8 mouse cellular contexts compared by ENCODE assay signal in genomic region chr3:60516054-60516674, GRCm38 (mm10). TPM values are rescaled to one million over a fixed set of nuclear protein-coding genes. Genes with fewer than 3 reads are reported as not detected.
DNase-seq lines count a peak whose midpoint lies in the region; ATAC-seq and TF ChIP-seq lines count a peak whose summit lies in the region.

No protein-coding gene starts in this region.

- no peak overlapping the region for H3K4me2 ChIP-seq in neural tube, embryonic 11.5 days (ENCODE audit: low read depth)
- H3K4me2 ChIP-seq in neural tube, embryonic 15.5 days: no peak overlapping the region
- peak overlapping the region; percentile 56 for H3K4me2 ChIP-seq in liver, postnatal 0 days (ENCODE audit: low read depth, low read length)

- TF ChIP-seq CTCF in liver, postnatal 0 days (IDR thresholded peaks at IDR 0.05; ENCODE audit: low read depth): peak; percentile 86
- peak; percentile 60; the same call in 1 of the 2 replicates for TF ChIP-seq CTCF in small intestine, adult 2 months (IDR thresholded peaks at IDR 0.05; ENCODE audit: extremely low read depth, insufficient read length, insufficient replicate concordance, low read depth, low read length)

- H3K36me3 ChIP-seq in neural tube, embryonic 11.5 days (ENCODE audit: control insufficient read depth, insufficient read depth, low read length): no peaks in the 10 kb centered on the region
- H3K36me3 ChIP-seq in neural tube, embryonic 15.5 days: no peaks in the 10 kb centered on the region
- no peaks in the 10 kb centered on the region for H3K36me3 ChIP-seq in liver, postnatal 0 days (replicated peaks; ENCODE audit: insufficient read depth, low read length)
- H3K36me3 ChIP-seq in small intestine, adult 2 months (ENCODE audit: control insufficient read depth, insufficient read depth, low read length): no peaks in the 10 kb centered on the region

- no peak overlapping the region for H3K9ac ChIP-seq in neural tube, embryonic 11.5 days (ENCODE audit: low read length)
- H3K9ac ChIP-seq in neural tube, embryonic 15.5 days (replicated peaks): no peak overlapping the region
- no peak overlapping the region for H3K9ac ChIP-seq in liver, postnatal 0 days (replicated peaks)

- WGBS in neural tube, embryonic 11.5 days: 44% methylated on average over 12 of the region's 12 CpGs
- WGBS in neural tube, embryonic 15.5 days: 42% methylated on average over 12 of the region's 12 CpGs
- WGBS in liver, postnatal 0 days (ENCODE audit: insufficient replicate concordance): 22% methylated on average over 12 of the region's 12 CpGs
- 17% methylated on average over 12 of the region's 12 CpGs for WGBS in small intestine, adult 2 months

- no peak for TF ChIP-seq POLR2A in small intestine, adult 2 months (IDR thresholded peaks at IDR 0.05; ENCODE audit: low read depth, low read length)

- H3K27ac ChIP-seq in neural tube, embryonic 11.5 days (ENCODE audit: low read depth, low read length): no peak overlapping the region
- no peak overlapping the region for H3K27ac ChIP-seq in neural tube, embryonic 15.5 days (replicated peaks)
- H3K27ac ChIP-seq in liver, postnatal 0 days (ENCODE audit: low read depth): peak overlapping the region; percentile 50
- no peak overlapping the region for H3K27ac ChIP-seq in small intestine, adult 2 months (ENCODE audit: insufficient read depth, low read depth, low read length)

- DNase-seq in neural tube, embryonic 11.5 days (ENCODE audit: low spot score): peak; percentile 39
- peak; percentile 82 for DNase-seq in adrenal gland, adult 2 months
- DNase-seq in liver, postnatal 0 days: peak; percentile 75
- DNase-seq in c-Kit-positive CD71-positive TER-119-positive erythroid progenitor cells, embryonic 14.5 days (ENCODE audit: low spot score): no peak

- 0 out of 2 replicates have a peak, but pooled peaks cover 3% of the 10 kb centered on the region for H3K4me1 ChIP-seq in neural tube, embryonic 11.5 days (ENCODE audit: control insufficient read depth, insufficient read depth, low read length)
- H3K4me1 ChIP-seq in neural tube, embryonic 15.5 days: peaks cover 6% of the 10 kb centered on the region; the same call in 1 of the 2 replicates
- H3K4me1 ChIP-seq in liver, postnatal 0 days (ENCODE audit: insufficient read depth): peaks cover 34% of the 10 kb centered on the region
- H3K4me1 ChIP-seq in small intestine, adult 2 months (ENCODE audit: control insufficient read depth, insufficient read depth, insufficient read length, low read length): peaks cover 10% of the 10 kb centered on the region

- TF ChIP-seq EP300 in liver, postnatal 0 days (IDR thresholded peaks at IDR 0.05; ENCODE audit: low read depth): 0 out of 2 replicates have a peak, but pooled peaks have one; percentile 8

- peak; percentile 25; the same call in 1 of the 2 replicates for ATAC-seq in neural tube, embryonic 11.5 days (ENCODE audit: insufficient read depth, low FRiP score, low TSS enrichment)
- ATAC-seq in neural tube, embryonic 15.5 days (ENCODE audit: low FRiP score): no peak
- peak; percentile 89 for ATAC-seq in erythroid progenitor cell, adult 5-6 weeks (replicated peaks; ENCODE audit: low FRiP score, poor library complexity, severe bottlenecking)
- ATAC-seq in inflammation-experienced regulatory T-cells, adult 6 months: peak; percentile 89
- peak; percentile 89 for ATAC-seq in liver, postnatal 0 days

- H3K4me3 ChIP-seq in neural tube, embryonic 11.5 days (ENCODE audit: low read depth, low read length): no peak overlapping the region
- no peak overlapping the region for H3K4me3 ChIP-seq in neural tube, embryonic 15.5 days (replicated peaks)
- H3K4me3 ChIP-seq in liver, postnatal 0 days (ENCODE audit: low read depth, low read length): no peak overlapping the region
- H3K4me3 ChIP-seq in small intestine, adult 2 months (ENCODE audit: low read depth, low read length): peak overlapping the region; percentile 14; the same call in 1 of the 2 replicates

- H3K27me3 ChIP-seq in neural tube, embryonic 11.5 days (ENCODE audit: control insufficient read depth, insufficient read depth, low read length): no peaks in the 10 kb centered on the region
- no peaks in the 10 kb centered on the region for H3K27me3 ChIP-seq in neural tube, embryonic 15.5 days (replicated peaks)
- no peaks in the 10 kb centered on the region for H3K27me3 ChIP-seq in liver, postnatal 0 days (ENCODE audit: insufficient read depth, low read length)
- no peaks in the 10 kb centered on the region for H3K27me3 ChIP-seq in small intestine, adult 2 months (ENCODE audit: control insufficient read depth, insufficient read depth, low read length)

- H3K9me3 ChIP-seq in neural tube, embryonic 11.5 days (ENCODE audit: control insufficient read depth, low read length): no peaks in the 10 kb centered on the region
- H3K9me3 ChIP-seq in neural tube, embryonic 15.5 days (replicated peaks): no peaks in the 10 kb centered on the region
- H3K9me3 ChIP-seq in liver, postnatal 0 days (ENCODE audit: low read length): no peaks in the 10 kb centered on the region

RNA-seq across cellular contexts. Expression of gene Mbnl1, which starts 43.5 kb away (rescaled TPM):
- 56.1 and 57.7 TPM in 2 replicates for polyA plus RNA-seq in neural tube, embryonic 11.5 days (2014; fragmentation: Nextera tagmentation; extraction: Ambion mirVana)
- polyA plus RNA-seq in neural tube, embryonic 15.5 days (2015; fragmentation: Nextera tagmentation; extraction: Ambion mirVana): 48.7 and 79.3 TPM in 2 replicates
- 100 to 1,000 TPM; 563 to 574 TPM for total RNA-seq in adrenal gland, adult 2 months (2021)
- 174 and 252 TPM in 2 replicates for polyA plus RNA-seq in adrenal gland, adult 2 months (2012; rRNA removed)
- total RNA-seq in erythroid progenitor cell, adult 5-6 weeks (2015; ENCODE audit: low replicate concordance): 290 and 329 TPM in 2 replicates
- 321 and 380 TPM in 2 replicates for total RNA-seq in erythroid progenitor cell, adult 5-6 weeks (2017; ENCODE audit: low replicate concordance)
- 100 to 1,000 TPM; 763 to 996 (median 829) TPM for polyA plus RNA-seq in inflammation-experienced regulatory T-cells, adult 6 months (2017; shearing (Covaris generic))
- polyA plus RNA-seq in liver, postnatal 0 days (2015; fragmentation: Nextera tagmentation; extraction: Ambion mirVana): 61.3 and 73.3 TPM in 2 replicates
- polyA plus RNA-seq in small intestine, adult 2 months (2012; rRNA removed): 27.2 and 48.7 TPM in 2 replicates
